Mouse (Mus musculus): ENCODE results near the gene L2hgdh. TPM values are rescaled to one million over a fixed set of nuclear protein-coding genes. Genes with fewer than 3 reads are reported as not detected.

L2hgdh gene
- polyA plus RNA-seq, 1 experiment from 2014 or later = 13.0 TPM

DNA sequence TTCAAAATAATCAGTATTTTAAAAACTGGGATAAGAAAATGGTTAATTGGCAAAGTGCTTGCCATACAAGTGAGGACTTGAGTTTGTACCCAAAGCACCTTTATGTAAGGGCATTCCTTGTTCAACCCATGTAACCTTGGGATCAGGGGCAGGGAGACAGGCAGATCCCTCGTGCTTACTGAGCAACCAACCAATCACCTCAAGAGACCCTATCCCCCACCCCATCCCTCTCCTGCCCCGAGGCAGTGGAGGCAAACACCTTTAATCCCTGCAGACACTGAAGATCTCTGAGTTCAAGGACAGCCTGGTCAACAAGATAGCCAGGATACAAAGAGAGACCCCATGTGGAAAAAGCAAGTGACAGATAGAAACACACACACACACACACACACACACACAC is 1.3 kb downstream of the L2hgdh start:
- ATAC-seq = no peak
- Histone ChIP-seq H3K36me3 (ENCODE audit: poor library complexity, severe bottlenecking) (peaks cover 26% of the 10 kb centered on the region), H3K27ac (no peak overlapping the region), H3K27me3 (no peaks in the 10 kb centered on the region), H3K4me2 (peak overlapping the region; percentile 82), H3K4me3 (peak overlapping the region; percentile 75; the same call in 1 of the 2 replicates), H3K9ac (0 out of 2 replicates have a peak overlapping the region, but pooled peaks have one; percentile 75), H3K4me1 (peaks cover 18% of the 10 kb centered on the region), H3K9me3 (replicated peaks) (peaks cover 11% of the 10 kb centered on the region)
- WGBS = 60% methylated on average over 2 of the region's 2 CpGs

DNA sequence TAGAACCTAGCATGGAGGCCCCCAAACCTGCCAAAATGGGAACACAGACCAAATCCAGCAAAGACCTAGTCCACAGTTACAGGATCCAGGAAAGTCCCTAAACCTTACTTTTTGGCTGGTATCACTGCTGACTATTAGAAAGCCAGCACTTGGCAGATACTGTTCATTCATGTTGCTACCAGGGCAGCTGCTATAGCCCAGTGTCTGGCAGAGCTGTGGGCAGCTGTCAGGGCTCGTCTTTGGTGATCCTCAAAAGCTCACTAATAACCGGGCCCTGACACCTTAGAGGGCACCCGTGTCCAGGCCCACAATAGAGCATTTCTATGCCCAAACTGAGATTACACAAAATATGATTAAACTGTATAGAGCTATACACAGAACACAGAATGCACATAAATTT is 1.8 kb downstream of the L2hgdh start:
- H3K4me2 ChIP-seq = no peak overlapping the region
- no peak overlapping the region for H3K27ac ChIP-seq
- WGBS = 91% methylated on average over 3 of the region's 3 CpGs
- no peak for ATAC-seq
- H3K9ac ChIP-seq = no peak overlapping the region
- no peaks in the 10 kb centered on the region for H3K27me3 ChIP-seq
- H3K4me1 ChIP-seq = peaks cover 18% of the 10 kb centered on the region
- H3K36me3 ChIP-seq (ENCODE audit: poor library complexity, severe bottlenecking) = peaks cover 30% of the 10 kb centered on the region
- H3K9me3 ChIP-seq (replicated peaks) = peaks cover 11% of the 10 kb centered on the region
- H3K4me3 ChIP-seq = no peak overlapping the region

GRCm38 (mm10) chr12:69713628-69714027 is 11.0 kb downstream of the L2hgdh start:
- no peaks in the 10 kb centered on the region; the same call in 1 of the 2 replicates for H3K9me3 ChIP-seq (replicated peaks)
- peaks cover 20% of the 10 kb centered on the region for H3K36me3 ChIP-seq (ENCODE audit: poor library complexity, severe bottlenecking)
- no peak overlapping the region for H3K4me3 ChIP-seq
- H3K4me1 ChIP-seq = no peaks in the 10 kb centered on the region
- ATAC-seq = no peak
- H3K27ac ChIP-seq = no peak overlapping the region
- H3K9ac ChIP-seq = no peak overlapping the region
- H3K27me3 ChIP-seq = no peaks in the 10 kb centered on the region
- no peak overlapping the region for H3K4me2 ChIP-seq

DNA sequence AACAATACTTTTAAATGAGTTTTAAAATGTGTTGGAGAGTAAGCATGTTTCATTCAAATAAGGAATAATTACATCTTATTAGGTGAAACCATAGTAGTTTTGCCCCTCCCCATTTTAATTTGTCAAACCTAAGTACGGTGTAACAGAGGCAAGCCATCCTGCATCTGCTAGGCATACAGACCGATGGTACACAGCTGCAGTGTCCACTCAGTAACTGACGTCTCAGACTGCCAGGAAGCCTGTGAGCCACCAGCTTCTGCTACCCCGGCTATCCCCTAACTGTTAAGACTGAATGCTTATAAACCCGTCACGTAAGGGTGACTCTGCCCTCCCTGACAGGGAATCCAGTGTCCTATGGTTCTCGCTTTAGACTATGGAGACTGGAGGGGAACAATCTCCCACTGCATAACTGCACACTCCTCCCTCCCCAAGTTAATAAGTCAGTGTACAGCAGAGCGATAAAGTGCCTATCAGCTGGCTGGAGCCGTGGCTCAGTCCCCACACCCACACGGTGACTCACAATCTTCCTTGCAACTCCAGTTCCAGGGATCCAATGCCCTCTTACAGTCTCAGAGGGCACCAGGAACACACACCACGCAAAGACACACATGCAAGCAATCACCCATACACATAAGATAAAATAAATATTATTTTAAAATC is 19.7 kb downstream of the L2hgdh start:
- H3K4me2 ChIP-seq = no peak overlapping the region
- no peak overlapping the region for H3K27ac ChIP-seq
- ATAC-seq = no peak
- 93% methylated on average over 11 of the region's 11 CpGs for WGBS
- no peaks in the 10 kb centered on the region for H3K4me1 ChIP-seq
- H3K27me3 ChIP-seq = no peaks in the 10 kb centered on the region
- no peaks in the 10 kb centered on the region; the same call in 1 of the 2 replicates for H3K36me3 ChIP-seq (ENCODE audit: poor library complexity, severe bottlenecking)
- H3K9ac ChIP-seq = no peak overlapping the region
- no peak overlapping the region for H3K4me3 ChIP-seq
- no peaks in the 10 kb centered on the region for H3K9me3 ChIP-seq (replicated peaks)

DNA sequence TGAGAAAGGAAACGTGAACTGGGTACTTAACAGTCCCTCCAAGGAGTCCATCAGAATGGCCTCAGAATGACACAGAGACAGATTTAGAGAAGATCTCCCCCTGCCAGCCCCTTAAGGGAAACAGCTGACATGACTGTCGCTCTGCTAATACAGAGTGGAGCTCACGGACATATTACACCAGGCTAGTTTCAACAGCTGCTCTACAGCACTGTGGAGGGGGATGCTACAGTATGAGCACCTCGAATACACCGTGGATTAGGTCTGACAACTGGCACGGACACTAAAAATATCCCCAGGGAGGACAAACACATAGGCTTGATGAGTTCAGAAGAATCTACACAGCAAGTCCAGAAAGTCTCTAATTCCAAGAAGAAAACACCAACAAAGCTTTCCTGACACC is 26.3 kb downstream of the L2hgdh start:
- no peak for ATAC-seq
- Histone ChIP-seq H3K9ac (no peak overlapping the region), H3K4me1 (no peaks in the 10 kb centered on the region), H3K4me2 (no peak overlapping the region), H3K27me3 (no peaks in the 10 kb centered on the region), H3K4me3 (no peak overlapping the region), H3K36me3 (ENCODE audit: poor library complexity, severe bottlenecking) (peaks cover 8% of the 10 kb centered on the region), H3K9me3 (replicated peaks) (no peaks in the 10 kb centered on the region), H3K27ac (no peak overlapping the region)
- 92% methylated on average over 6 of the region's 6 CpGs for WGBS

GRCm38 (mm10) chr12:69696746-69697145 is 27.9 kb downstream of the L2hgdh start:
- WGBS = 76% methylated on average over 5 of the region's 5 CpGs
- Histone ChIP-seq H3K4me1 (no peaks in the 10 kb centered on the region), H3K27me3 (no peaks in the 10 kb centered on the region), H3K4me2 (no peak overlapping the region), H3K36me3 (ENCODE audit: poor library complexity, severe bottlenecking) (peaks cover 8% of the 10 kb centered on the region), H3K27ac (no peak overlapping the region), H3K4me3 (no peak overlapping the region), H3K9ac (no peak overlapping the region), H3K9me3 (replicated peaks) (no peaks in the 10 kb centered on the region)
- ATAC-seq = no peak

GRCm38 (mm10) chr12:69693471-69693870 is 31.2 kb downstream of the L2hgdh start:
- Histone ChIP-seq H3K9ac (no peak overlapping the region), H3K27me3 (no peaks in the 10 kb centered on the region), H3K4me3 (no peak overlapping the region), H3K9me3 (replicated peaks) (no peaks in the 10 kb centered on the region), H3K27ac (no peak overlapping the region), H3K36me3 (ENCODE audit: poor library complexity, severe bottlenecking) (peaks cover 2% of the 10 kb centered on the region; the same call in 1 of the 2 replicates), H3K4me2 (no peak overlapping the region), H3K4me1 (no peaks in the 10 kb centered on the region)
- WGBS = 80% methylated on average over 17 of the region's 17 CpGs
- no peak for ATAC-seq

- Histone ChIP-seq H3K4me3 (no peak overlapping the region), H3K27me3 (no peaks in the 10 kb centered on the region), H3K9ac (no peak overlapping the region), H3K4me1 (no peaks in the 10 kb centered on the region), H3K36me3 (ENCODE audit: poor library complexity, severe bottlenecking) (no peaks in the 10 kb centered on the region), H3K4me2 (no peak overlapping the region), H3K9me3 (replicated peaks) (no peaks in the 10 kb centered on the region), H3K27ac (no peak overlapping the region)
- no peak for ATAC-seq
- 96% methylated on average over 4 of the region's 4 CpGs for WGBS
Measured at GRCm38 (mm10) chr12:69690714-69691113, 34.0 kb downstream of the L2hgdh start.

DNA sequence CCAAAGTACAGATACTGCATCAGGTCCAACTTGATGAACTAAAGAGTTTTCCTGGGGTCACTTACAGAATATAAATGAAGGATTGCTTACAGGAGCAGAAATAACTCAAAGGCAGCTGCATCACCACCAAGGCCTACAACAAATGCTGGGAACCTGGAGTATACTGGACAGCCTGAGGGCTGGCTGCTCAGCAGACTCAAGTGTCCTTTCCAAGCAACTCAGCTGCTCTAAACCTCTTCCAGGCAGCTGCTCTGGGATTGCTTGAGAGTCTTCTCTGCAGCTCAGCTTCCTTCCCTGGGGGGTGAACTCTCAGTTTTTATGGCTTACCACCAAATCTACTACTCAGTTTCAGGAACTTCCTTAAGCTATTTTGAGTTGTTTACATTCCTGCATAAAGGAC is 35.6 kb downstream of the L2hgdh start:
- H3K4me2 ChIP-seq = no peak overlapping the region
- no peaks in the 10 kb centered on the region for H3K4me1 ChIP-seq
- H3K9me3 ChIP-seq (replicated peaks) = no peaks in the 10 kb centered on the region
- no peak overlapping the region for H3K4me3 ChIP-seq
- no peaks in the 10 kb centered on the region for H3K27me3 ChIP-seq
- no peak overlapping the region for H3K9ac ChIP-seq
- H3K27ac ChIP-seq = no peak overlapping the region
- no peaks in the 10 kb centered on the region for H3K36me3 ChIP-seq (ENCODE audit: poor library complexity, severe bottlenecking)
- ATAC-seq = no peak

DNA sequence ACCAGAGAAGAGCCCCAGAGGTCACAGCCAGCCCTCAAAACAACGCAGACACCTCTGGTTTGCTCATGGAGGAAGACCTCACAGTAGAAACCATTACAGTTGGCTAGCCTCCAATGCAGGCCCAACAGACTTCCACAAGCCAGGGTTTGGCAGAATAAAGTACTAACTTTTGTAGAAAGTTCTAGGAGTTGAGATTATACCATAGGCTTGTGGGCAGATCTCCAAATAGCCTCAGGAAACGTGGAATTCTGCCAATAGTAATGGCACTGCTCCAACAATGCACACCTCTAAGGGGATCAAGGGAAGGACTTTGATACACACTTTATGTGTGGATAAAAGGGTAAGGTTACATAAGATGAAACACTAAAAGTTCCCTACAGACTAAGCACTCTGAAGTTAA is 36.3 kb downstream of the L2hgdh start:
- Histone ChIP-seq H3K9ac (no peak overlapping the region), H3K4me1 (no peaks in the 10 kb centered on the region), H3K4me3 (no peak overlapping the region), H3K27ac (no peak overlapping the region), H3K4me2 (no peak overlapping the region), H3K9me3 (replicated peaks) (no peaks in the 10 kb centered on the region), H3K36me3 (ENCODE audit: poor library complexity, severe bottlenecking) (no peaks in the 10 kb centered on the region), H3K27me3 (no peaks in the 10 kb centered on the region)
- WGBS = 56% methylated on average over 2 of the region's 2 CpGs
- ATAC-seq = no peak

DNA sequence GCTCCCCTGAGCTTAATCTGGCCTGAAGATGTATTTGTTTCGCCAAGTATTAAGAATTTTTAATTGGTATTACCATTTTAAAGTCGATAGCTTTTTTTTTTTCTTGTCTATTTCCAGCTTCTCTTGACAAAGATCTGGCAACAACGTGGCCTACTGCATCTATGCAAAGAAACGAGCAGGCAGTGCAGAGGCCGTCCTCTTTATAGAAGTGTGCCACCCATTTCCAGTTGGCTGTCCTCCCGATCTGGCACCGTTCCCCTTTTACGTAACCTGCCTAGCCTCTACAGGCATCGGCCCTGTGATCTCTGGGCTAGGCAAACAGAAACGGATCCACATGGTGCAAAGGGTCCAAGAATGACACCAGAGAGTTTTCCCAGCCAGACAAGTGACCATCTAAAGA is 41.1 kb downstream of the L2hgdh start:
- Histone ChIP-seq H3K36me3 (ENCODE audit: poor library complexity, severe bottlenecking) (no peaks in the 10 kb centered on the region), H3K4me3 (no peak overlapping the region), H3K27me3 (no peaks in the 10 kb centered on the region), H3K9ac (no peak overlapping the region), H3K9me3 (replicated peaks) (no peaks in the 10 kb centered on the region), H3K4me1 (peaks cover 14% of the 10 kb centered on the region), H3K4me2 (no peak overlapping the region), H3K27ac (no peak overlapping the region)
- 38% methylated on average over 10 of the region's 10 CpGs for WGBS
- ATAC-seq = no peak

DNA sequence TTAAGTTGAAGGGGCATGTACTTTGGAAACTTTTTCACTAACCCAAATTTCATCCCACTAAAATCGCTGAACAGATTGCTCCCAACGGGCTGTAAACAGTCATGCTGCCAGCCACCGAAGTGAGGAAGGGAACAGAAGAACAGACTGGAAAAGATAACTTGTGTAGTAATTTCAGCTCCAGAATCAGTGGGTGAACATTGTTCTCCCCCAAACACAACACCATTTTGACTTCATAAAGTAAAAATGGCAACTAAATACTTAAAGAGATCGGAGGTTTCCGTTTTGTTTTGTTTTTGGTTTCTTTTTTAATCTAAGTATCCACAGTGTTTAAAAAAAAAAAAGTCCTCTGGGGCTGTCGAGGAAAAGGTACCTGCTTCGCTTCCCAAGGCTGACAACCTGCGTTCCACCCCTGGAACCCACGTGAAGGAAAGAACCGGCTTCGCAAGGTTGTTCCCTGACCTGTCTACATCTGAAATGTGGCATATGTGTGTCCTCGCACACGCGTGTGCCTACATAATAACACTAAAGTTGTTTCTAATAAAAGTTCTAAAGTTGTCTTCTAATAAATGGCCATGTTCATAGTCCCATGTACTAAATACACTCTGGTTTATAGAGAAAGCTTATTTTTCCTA is 41.8 kb downstream of the L2hgdh start:
- Histone ChIP-seq H3K9me3 (replicated peaks) (no peaks in the 10 kb centered on the region), H3K9ac (no peak overlapping the region), H3K4me3 (peak overlapping the region; percentile 94), H3K27ac (no peak overlapping the region), H3K36me3 (ENCODE audit: poor library complexity, severe bottlenecking) (no peaks in the 10 kb centered on the region), H3K4me1 (peaks cover 14% of the 10 kb centered on the region), H3K27me3 (no peaks in the 10 kb centered on the region), H3K4me2 (peak overlapping the region; percentile 77)
- no peak for ATAC-seq
- 50% methylated on average over 14 of the region's 14 CpGs for WGBS

Data from forebrain, embryonic 13.5 days (tissue).